Mouse (Mus musculus) mouse embryonic stem cell (cell line): Measurements from ENCODE around the gene Uck1.
"Not testable (repeated sequence)": the region's sequence is repeated elsewhere in the genome, so short reads cannot be mapped to it uniquely, and the experiment has no call there.

Experiments used
- in situ Hi-C, 2 experiments: fragments of 300-500 bp; cut with MboI; formaldehyde crosslinking; loops; 1 replicate in 1 of 2; 3 replicates in 1 of 2; pipeline ENCODE4 v1.14.3; 2019 to 2020; ENCODE audit warnings: low sequenced_read_pairs in 2 of 2, low pct_unique_long_range_greater_than_20kb in 1 of 2, mixed read lengths in 1 of 2; ENCODE audit not compliant: unreplicated experiment in 1 of 2

Uck1 gene

DNA sequence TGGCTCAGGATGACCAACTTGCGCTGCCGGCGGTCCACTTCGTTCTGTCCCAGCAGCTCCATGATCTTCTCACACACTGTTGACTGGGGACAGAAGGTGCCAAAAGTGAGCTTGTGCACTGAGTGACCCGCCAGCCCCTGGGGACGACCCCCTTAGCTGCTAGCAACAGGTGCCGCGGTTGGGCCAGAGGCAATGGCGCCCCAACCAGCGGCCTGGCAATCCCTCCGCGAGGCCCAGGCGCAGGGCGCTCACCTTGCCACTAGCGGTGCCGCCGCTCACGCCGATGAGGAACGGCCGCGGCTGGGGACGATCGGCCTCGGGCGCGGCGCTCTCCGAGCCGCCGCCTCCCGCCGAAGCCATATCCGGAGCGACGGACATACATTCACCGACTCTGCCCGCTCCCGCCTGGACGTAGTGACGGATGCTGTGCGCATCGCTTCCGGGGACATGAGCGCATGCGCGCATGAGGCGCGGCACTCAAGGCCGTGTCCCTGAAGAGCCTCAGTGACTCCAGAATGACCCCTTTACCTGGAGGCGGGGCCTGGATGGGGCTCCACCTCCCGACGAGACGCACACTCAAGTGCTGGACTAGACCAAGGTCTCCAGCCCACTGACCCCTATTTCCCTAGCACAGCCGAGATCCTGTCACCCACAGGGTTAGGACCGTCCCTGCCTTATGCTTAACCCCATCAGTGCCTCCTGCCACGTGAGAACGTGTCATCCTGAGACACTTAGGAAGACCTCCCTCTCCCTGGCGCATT lies at the start of gene Uck1:
Gene Uck1 (minus strand): TSS at position 503 of the 761 bp plus-strand sequence.
- in situ Hi-C loops = no loop called here

DNA sequence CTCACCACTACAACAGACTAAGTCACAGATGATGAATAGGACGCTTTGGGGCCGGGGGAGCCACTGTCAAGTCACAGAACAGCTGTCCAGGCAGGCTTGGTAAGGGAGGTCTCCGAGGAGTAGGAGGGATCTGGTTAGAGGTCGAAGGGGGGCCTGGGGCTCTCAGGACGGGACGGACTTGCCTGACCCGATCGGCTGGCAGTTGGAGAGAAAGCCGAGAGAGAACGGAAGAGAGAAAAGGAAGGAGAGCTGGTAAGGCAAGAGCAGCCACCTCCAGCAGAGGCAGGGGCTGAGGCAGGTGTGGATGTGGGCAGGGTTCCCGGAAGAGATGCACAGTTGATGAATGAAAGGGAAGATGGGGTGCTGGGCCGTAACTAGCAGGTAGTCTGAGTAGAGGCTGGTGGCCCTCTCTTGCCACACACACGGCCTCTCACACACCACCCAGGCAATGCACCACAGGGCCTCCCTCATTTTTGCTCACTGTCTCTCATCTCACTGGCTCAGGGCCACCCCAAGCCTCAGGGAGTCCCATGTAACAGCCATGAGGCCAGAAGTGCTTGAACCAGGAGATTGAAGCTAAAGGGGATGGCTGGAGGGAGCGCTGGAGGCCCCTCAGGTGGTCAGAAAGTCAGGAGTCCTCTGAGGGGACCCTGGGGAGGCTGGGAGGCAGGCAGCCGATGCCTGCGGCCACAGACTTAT lies 49.1 kb upstream of the Uck1 start:
- in situ Hi-C loops = no loop called here

DNA sequence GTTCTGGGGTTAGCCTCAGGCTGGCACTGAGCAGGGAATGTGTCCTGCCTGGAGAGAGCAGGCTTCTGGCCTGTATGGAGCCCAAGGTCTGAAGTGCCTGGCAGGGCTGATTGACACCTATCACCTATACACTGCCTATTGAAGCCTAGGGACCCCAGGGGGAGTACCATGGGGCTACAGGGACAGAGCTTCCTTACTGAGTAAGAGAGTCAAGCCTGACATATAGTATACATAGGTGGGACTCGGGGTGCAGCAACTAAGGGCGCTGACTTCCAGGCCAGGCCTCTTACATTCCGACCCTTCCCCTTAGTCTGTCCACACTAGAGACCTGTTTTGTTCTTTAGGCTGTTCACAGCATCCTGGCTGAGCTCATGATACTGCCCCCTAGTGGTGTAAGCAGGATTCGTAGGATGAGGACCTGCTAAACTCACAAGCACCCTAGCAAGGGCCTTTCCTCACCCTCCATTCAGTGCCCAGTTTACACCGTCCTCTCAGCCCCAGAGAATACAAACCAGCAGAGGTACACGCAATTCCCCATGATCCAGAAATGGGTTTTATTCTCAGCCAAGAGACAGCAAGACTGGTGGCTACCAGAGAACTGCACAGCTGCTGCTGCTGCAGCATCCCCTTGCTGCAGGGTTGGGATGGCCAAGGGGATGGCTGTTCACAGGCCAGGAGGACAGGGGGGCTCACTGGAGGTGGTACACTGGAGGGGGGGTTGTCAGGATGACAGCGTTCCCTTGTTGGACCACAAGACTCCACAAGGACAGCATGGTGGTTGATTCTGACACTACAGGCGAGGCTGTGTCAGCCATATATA lies 48.2 kb upstream of the Uck1 start:
- in situ Hi-C loops = no loop called here

DNA sequence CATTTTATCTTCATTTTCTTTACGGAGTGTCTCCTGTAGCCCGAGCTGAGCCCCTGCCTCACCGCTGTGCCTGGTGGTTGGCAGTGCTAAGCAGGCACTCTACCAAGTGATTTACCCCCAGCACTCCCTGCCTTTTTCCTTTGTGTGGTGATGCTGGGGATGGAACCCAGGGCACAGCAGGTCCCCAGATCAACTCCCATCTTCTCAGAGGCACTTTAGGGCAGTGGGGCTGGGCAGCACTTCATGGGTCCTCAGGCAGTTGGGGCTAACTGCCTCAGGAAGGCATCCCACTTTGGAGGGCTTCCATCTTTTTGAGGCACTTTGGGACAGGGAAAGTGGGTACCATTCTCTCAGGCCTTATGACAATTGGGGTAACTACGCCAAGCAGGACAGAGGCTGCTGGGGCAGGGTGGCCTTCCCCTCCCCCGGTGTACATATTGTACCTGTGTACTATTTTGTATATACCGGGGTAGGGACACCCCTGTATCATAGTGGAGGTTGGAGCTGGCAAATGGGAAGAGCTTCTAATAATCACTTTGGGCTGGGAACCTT lies 47.4 kb upstream of the Uck1 start:
- in situ Hi-C loops = no loop called here

DNA sequence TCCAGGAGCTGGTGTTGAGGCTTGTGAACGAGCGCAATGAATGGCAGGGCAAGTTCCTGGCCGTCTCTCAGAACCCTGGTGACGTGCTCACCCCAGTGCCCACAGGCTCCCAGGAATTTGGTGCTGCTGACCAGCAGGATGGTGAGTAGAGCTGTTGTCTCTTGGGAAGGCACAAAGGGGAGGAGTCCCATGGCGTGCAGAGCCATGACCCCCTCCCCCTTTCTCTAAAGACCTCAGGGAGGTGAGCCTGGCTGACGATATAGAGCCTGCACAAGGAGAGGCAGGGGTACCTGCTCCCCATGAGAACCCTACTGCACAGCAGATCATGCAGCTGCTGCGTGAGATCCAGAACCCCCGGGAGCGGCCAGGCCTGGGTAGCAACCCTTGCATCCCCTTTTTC lies 46.2 kb upstream of the Uck1 start:
- in situ Hi-C loops = no loop called here

DNA sequence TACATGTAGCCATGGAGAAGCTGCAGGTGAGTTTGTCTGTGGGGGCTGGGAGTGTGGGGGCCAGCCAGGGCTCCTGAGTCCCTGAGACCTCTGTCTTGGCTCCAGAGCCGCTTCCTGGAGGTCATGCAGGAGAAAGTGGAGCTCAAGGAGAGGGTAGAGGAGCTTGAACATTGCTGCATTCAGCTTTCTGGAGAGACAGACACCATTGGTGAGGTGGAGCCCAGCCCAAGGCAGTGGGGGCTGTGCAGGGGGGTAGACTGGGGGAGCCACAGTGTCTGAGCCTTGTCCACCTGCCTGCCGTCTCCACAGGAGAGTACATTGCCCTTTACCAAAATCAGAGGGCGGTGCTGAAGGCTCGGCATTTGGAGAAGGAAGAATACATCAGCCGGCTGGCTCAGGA lies 45.7 kb upstream of the Uck1 start:
- in situ Hi-C loops = no loop called here

DNA sequence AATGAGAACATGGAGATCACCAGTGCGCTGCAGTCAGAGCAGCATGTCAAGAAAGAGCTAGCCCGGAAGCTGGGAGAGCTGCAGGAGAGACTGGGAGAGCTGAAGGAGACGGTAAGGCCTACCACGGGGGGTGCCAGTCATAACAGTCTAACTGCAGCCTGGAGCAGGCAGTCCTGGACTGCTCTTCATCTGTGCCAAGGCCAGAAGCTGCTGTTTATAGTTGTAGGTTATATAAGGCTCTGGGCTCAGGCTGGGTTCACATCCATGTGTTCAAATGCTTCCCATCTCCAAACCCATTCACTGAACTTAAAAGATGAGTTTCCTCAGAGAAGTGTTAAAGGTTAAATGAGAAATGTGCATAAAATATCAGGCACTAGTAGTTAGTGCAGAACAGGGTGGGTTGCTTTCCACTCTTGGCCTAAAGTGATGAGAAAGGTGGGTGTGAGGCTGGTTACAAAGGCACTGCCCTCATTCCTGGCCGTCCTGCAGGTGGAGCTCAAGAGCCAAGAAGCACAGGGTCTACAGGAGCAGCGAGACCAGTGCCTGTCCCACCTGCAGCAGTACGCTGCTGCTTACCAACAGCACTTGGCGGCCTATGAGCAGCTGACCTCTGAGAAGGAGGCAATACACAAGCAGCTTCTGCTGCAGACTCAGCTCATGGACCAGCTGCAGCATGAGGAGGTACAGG lies 44.3 kb upstream of the Uck1 start:
- in situ Hi-C loops = no loop called here

DNA sequence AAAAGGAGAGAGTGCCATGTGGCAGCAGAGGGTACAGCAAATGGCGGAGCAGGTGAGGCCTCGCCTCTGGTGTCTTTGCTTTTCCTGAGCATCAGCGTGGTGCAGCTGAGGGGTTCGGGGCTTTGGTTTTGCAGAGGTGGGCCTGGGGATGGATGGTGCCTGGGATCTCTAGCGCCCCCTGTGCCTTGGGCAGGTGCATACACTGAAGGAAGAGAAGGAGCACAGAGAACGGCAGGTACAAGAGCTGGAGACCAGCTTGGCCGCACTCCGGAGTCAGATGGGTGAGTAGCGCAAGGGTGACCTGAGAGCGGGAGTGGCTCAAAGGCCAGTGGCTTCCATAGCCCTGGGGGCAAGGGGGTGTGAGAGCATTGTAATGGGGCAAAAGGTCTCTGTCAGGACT lies 43.0 kb upstream of the Uck1 start:
- in situ Hi-C loops = no loop called here

DNA sequence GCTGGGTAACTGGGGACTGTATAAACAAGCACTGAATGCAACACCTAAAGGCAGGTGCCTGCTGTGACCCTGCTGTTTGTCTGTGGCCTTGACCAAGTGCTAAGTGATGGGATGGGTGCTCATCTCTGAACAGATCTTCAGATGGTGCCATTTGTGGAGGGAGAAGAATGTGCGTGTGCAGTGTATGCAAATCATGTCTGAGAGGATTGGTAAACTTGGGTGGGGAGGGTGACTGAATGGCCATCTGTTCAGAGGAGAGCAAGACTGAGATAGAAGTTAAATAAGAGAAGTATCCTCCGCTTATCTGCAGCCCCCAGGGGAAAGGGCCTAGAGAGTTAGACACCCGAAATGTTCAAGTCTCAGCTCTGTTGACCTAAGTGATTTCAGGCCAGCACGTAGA lies 39.5 kb upstream of the Uck1 start:
- in situ Hi-C loops = no loop called here

DNA sequence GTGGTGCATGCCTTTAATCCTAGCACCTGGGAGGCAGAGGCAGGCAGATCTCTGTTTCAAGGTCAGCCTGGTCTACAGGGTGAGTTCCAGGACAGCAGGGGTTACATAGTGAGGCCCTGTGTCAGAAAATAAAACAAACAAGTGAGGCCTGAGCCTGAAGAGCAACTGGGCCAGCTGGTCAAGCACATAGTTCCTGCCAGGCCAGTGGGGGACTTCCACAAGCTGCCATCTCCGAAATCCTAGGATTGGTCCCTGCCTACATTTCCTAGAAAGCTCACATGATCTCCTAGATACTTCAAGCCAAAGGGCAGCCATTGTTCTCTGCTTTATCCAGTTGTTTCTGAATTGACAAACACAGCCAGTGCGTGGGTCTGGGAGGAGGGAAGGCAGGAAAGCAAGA lies 35.9 kb upstream of the Uck1 start:
- in situ Hi-C loops = not testable (repeated sequence)

DNA sequence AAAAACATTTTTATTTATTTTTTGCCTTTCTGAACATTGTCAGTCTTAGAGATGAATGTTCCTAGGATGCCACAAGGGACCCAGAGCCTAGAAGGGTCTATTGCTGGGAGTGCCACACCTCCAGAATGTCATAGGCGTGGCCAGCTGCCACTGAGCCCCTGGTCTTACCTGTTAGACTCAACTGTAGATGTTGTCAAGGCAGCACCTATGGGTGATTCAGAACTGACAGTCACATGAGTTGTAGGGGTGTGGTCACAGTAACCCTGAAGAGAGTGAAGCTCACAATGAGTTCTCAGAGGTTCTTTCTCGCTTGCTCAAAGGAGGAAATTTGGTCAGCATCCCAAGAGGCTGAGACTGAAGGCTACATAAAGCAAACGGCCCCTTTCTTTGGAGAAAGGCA lies 35.3 kb upstream of the Uck1 start:
- in situ Hi-C loops = no loop called here

DNA sequence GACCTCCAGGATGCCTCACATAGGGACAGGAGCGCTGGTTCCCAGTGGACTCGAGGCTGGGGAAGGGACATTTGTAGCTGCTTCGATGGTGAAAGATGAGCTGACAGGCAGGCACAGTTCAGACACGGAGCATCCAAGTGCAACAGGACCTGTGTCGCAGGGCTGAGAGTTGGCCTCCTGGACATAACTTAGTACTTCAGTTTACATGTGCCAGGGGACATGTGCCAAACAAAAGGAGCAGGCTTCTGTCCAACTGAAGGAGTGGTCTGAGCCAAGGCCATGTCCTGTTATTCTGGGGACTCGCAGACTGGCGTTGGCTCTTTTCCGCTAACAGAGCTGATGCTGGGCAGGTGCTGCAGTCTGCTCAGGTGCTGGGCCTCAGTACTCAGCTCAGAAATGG lies 34.4 kb upstream of the Uck1 start:
- in situ Hi-C loops = no loop called here

DNA sequence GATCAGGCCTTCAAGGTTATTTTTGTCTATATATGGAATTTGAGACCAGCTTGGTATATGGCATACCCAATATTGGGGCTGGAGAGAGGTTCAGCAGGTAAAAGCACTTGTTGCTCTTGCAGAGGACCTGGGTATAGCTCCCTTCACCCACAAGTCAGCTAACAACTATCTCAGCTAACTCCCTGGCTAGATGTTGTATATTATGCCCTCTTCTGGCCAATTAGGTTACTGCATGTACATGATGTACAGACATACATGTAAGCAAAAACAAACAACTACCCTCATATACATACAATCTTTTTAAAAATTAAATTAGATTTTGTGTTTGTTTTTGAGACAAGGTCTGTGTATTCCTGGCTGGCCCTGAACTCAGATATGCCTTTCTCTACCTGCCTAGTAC lies 29.6 kb upstream of the Uck1 start:
- in situ Hi-C loops = loop anchor here in 1 of 2 experiments (10.0 kb wide), 1 partner anchor 155 kb away; no protein-coding TSS in a partner anchor

DNA sequence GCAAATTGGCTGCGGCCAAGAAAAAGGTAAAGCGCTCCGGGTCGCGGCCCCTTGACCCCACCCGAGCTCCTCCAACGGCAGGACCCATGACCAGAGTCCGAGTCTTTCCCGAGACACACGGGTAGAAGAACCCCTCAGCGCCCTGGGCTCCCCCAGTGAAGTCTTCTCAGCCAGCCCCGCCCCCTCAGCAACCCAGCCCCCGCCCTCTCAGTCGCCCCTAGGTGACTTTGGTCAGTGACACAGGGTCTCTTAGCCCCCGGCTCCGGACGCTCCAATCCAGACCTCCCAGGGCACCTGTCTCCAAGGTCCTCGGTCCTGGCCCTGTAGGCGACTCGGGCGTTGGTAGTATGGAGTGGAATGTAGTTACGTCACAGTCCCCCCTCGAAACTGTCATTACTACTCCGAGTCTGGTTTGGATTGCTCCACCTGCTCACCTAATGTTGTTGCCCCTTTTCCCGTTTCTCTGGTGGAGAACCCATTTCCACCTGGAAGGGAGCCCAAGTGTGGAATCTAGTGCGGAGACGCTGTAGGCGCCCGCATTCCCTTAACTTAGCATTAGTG lies 28.5 kb upstream of the Uck1 start:
- in situ Hi-C loops = loop anchor here in 1 of 2 experiments (10.0 kb wide), 1 partner anchor 154 kb away; no protein-coding TSS in a partner anchor

DNA sequence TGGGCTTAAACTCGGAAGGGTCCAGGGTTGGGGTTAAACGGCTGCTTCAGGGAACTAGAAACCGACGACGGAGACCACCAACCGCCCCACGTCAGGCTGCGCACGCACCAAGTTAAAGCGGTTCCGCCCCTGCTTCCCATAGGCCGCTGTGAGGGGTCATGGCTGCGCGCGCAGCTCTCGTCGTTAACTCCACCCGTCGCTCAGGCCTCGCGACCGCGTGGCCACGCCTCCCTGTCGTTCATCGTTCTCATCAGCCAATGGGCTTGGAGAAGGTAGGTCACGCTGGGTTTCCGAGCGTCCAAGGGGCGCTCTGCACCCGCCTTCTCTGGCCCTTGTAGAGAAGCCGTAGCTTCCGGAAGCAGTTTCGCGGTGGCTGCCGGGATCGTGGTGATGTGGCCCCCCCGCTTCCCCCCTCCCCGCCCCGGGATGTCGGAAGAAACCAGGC lies 28.0 kb upstream of the Uck1 start, which contains the start of gene Swi5:
Gene Swi5 (minus strand): TSS at position 153 of the 445 bp plus-strand sequence.
- in situ Hi-C loops = loop anchor here in 1 of 2 experiments (10.0 kb wide), 1 partner anchor 153 kb away; no protein-coding TSS in a partner anchor

DNA sequence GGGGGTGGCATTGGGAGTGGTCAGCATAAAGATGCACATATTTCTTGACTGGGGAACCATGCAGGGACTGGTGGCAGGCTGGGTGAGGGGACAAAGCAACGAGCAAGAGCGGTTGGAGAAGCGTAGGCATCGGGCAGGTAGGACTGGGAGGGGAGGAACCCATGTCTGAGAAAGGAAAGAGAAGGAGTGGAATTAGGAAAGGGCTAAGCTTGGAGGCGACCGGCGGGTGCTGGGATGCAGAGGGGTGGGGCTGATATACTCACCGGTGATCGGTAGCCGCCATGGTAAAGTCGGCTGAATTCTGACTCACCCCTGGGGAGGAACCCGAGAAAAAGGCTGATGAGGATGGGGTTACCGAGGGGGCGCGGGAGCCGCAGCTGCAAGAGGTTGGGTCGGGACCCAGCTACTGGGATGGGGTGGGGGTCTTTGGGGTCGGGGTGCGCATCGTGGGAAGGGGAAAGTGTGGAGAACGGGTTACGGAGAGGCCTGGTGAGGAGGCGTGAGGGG lies 27.4 kb upstream of the Uck1 start, which contains the start of gene Golga2:
Gene Golga2 (plus strand): TSS at position 51 of the 507 bp plus-strand sequence.
- in situ Hi-C loops = loop anchor here in 1 of 2 experiments (10.0 kb wide), 1 partner anchor 153 kb away; no protein-coding TSS in a partner anchor

DNA sequence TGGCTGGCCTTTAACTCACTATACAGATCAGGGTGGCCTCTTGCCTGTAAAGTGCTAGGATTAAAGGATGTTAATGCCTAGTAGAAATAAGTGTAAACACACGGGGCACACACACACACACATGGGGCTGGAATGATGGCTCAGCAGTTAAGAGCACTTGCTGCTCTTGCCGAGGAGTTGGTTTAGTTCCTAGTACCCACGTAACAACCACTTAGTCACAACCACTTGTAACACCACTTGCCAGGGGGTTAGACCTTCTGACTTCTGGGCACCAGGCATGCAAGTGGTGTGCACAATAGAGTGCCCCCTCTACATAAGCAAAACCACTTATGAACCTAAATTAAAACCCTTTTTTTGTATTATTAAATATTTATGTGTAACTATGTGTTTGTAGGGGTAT lies 24.0 kb upstream of the Uck1 start:
- in situ Hi-C loops = loop anchor here in 1 of 2 experiments (10.0 kb wide), 1 partner anchor 149 kb away; no protein-coding TSS in a partner anchor
